Mouse (Mus musculus) hindbrain, postnatal 0 days (tissue): ENCODE data around the gene Phlpp2. TPM values are rescaled to one million over a fixed set of nuclear protein-coding genes. Genes with fewer than 3 reads are reported as not detected.

ENCODE experiments used
- ATAC-seq: fragments of 200-750 bp; cut with Nextera tagmentation; 2 replicates; pipeline ENCODE4 v1.8.0; 2017; ENCODE audit warnings: mild to moderate bottlenecking, moderate TSS enrichment, moderate library complexity
- DNase-seq: peaks from one replicate; pipeline ENCODE4 v3.0.0-alpha.2; 2015; ENCODE audit warnings: low spot score
- H3K27ac ChIP-seq: fragments of 300-500 bp; sonication (generic); 2 replicates; pipeline ENCODE4 v1.5.1; 2014; ENCODE audit warnings: mild to moderate bottlenecking
- H3K27me3 ChIP-seq: fragments of 300-500 bp; sonication (generic); 2 replicates; pipeline ENCODE4 v1.6.1; 2014; ENCODE audit warnings: low read length, mixed read lengths; ENCODE audit not compliant: insufficient read depth
- H3K36me3 ChIP-seq: fragments of 300-500 bp; sonication (generic); 2 replicates; pipeline ENCODE4 v1.6.1; 2014; ENCODE audit warnings: low read length, mixed read lengths; ENCODE audit not compliant: insufficient read depth
- H3K4me1 ChIP-seq: fragments of 300-500 bp; sonication (generic); 2 replicates; pipeline ENCODE4 v1.6.1; 2014; ENCODE audit warnings: antibody characterized with exemption, low read length, mixed read lengths; ENCODE audit not compliant: insufficient read depth
- H3K4me2 ChIP-seq: fragments of 300-500 bp; sonication (generic); 2 replicates; pipeline ENCODE4 v1.6.1; 2014; ENCODE audit warnings: low read depth, mild to moderate bottlenecking, low read length, moderate library complexity, mixed read lengths
- H3K4me3 ChIP-seq: fragments of 300-500 bp; sonication (generic); 2 replicates; pipeline ENCODE4 v1.5.1; 2014; ENCODE audit warnings: low read length
- H3K9ac ChIP-seq: fragments of 300-500 bp; sonication (generic); replicated peaks from 2 replicates; pipeline ENCODE4 v1.6.1; 2014; ENCODE audit warnings: mild to moderate bottlenecking, low read length, moderate library complexity, mixed read lengths
- H3K9me3 ChIP-seq: fragments of 300-500 bp; sonication (generic); 2 replicates; pipeline ENCODE4 v1.6.1; 2016; ENCODE audit warnings: low read length, mixed read lengths
- CTCF ChIP-seq: IDR thresholded peaks from 2 replicates; pipeline ENCODE4 v1.5.1; 2016; ENCODE audit warnings: antibody characterized with exemption, control low read depth, low read depth
- WGBS: fragments of 180-500 bp; shearing (Covaris S2); extraction: QIAGEN DNeasy Blood & Tissue Kit; methylation state at CpG from one replicate; pipeline ENCODE4 v1.1.7; 2014; 5-methylcytosine and 5-hydroxymethylcytosine counted together
- polyA plus RNA-seq: library from polyadenylated mRNA; unstranded; fragments of >200 nt; fragmentation: Nextera tagmentation; extraction: Ambion mirVana; gene quantifications from 2 replicates; pipeline ENCODE4 v1.2.1, GENCODE M21; 2015
- total RNA-seq: library from RNA; depleted of rRNA; stranded (reverse); fragments of >200 nt; gene quantifications from 2 replicates; pipeline ENCODE4 v1.2.3, GENCODE M21; 2014

Phlpp2 gene
- total and polyA plus RNA-seq, 2 experiments from 2014 or later: 3.8 to 10.4 TPM

- Histone ChIP-seq H3K9ac (peak overlapping the region; percentile 52), H3K27me3 (no peaks in the 10 kb centered on the region), H3K9me3 (no peaks in the 10 kb centered on the region), H3K4me2 (peak overlapping the region; percentile 60), H3K4me1 (peaks cover 9% of the 10 kb centered on the region; the same call in 1 of the 2 replicates), H3K27ac (peak overlapping the region; percentile 82), H3K36me3 (no peaks in the 10 kb centered on the region), H3K4me3 (peak overlapping the region; percentile 38)
- 4% methylated on average over 19 of the region's 19 CpGs for WGBS
- ATAC-seq: peak; percentile 25; the same call in 1 of the 2 replicates
- no peak for DNase-seq
- no peak for TF ChIP-seq CTCF
Measured at GRCm38 (mm10) chr8:109948285-109948564, 79.9 kb downstream of the Phlpp2 start.

- H3K4me2 ChIP-seq: no peak overlapping the region
- ATAC-seq (no peak), DNase-seq (no peak)
- H3K27ac ChIP-seq: no peak overlapping the region
- peaks cover 13% of the 10 kb centered on the region; the same call in 1 of the 2 replicates for H3K4me1 ChIP-seq
- no peaks in the 10 kb centered on the region for H3K36me3 ChIP-seq
- no peak for TF ChIP-seq CTCF
- H3K4me3 ChIP-seq: no peak overlapping the region
- H3K27me3 ChIP-seq: no peaks in the 10 kb centered on the region
- H3K9me3 ChIP-seq: no peaks in the 10 kb centered on the region
- H3K9ac ChIP-seq: no peak overlapping the region
- 61% methylated on average over 7 of the region's 7 CpGs for WGBS
Measured at GRCm38 (mm10) chr8:109952171-109952570, 83.8 kb downstream of the Phlpp2 start.

DNA sequence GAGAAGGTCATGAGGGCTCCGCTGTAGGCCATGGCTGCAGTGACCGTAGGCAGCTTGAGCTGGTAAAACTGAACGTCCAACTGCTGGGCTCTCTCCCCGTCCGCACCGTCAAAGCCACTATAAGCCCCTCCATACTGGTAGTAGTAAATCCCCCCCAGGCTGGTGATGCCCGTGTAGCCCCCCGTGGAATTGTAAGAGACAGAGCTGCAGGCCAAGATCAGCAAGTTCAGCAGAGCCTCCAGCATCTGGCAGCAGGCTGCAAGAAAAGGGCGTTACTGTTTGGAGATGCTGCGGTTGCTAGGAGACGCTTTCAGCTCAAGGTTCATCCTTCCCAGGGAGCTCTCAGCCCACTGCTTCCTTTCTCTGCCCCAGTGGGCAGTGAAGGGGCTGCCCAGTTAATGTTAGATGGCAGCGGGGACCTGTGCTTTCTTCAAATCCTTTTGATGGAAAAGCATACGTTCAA lies 86.2 kb downstream of the Phlpp2 start:
- TF ChIP-seq CTCF: no peak
- Histone ChIP-seq H3K9ac (no peak overlapping the region), H3K27me3 (no peaks in the 10 kb centered on the region), H3K4me3 (no peak overlapping the region), H3K4me1 (peaks cover 5% of the 10 kb centered on the region; the same call in 1 of the 2 replicates), H3K9me3 (no peaks in the 10 kb centered on the region), H3K4me2 (no peak overlapping the region), H3K36me3 (no peaks in the 10 kb centered on the region), H3K27ac (peak overlapping the region; percentile 45; the same call in 1 of the 2 replicates)
- ATAC-seq: peak; percentile 80
- peak; percentile 78 for DNase-seq
- 22% methylated on average over 13 of the region's 13 CpGs for WGBS

DNA sequence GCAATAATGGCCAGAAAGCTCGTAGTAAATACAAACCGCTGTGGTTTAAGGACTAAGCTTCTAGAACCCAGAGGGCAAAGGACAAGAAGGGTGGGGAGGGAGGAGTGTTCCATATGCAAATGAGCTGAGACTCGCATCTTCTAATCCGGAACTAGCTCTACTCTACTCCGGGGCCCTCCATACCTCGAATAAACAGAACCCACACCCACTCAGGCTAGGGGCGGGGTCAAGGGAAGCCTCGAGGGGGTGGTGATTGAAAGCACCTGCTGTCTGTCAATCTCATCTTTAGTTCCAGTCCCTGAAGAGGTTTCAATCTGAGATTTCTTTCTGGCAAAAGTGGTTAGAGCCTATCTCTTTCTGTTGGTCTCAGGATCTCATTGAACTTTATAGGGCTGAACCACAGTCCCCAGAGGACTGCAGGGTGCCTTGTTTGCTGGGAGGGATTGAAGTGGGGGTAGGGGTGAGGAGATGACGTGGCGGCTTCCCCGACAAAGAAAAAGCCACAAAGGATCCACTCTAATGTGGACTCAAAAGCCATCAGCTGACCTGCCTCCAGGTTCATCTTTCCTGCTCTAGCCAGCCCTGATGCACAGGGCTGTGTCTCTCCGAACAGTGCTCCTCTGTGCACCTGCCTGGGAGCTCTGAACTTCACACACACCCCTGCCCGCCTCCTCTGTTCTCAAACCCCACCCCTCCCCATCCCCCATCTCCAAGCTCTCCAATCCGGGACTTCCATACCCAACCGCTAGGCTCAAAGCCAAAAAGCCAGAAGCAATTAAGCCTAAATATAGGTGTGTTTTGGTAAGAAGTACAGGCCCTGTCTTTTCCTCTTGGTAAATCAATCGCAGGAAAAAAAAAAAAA lies 89.1 kb downstream of the Phlpp2 start:
- ATAC-seq (no peak), DNase-seq (peak; percentile 37)
- Histone ChIP-seq H3K4me2 (no peak overlapping the region), H3K4me1 (peaks cover 5% of the 10 kb centered on the region), H3K9ac (no peak overlapping the region), H3K9me3 (no peaks in the 10 kb centered on the region), H3K27me3 (0 out of 2 replicates have a peak, but pooled peaks cover 9% of the 10 kb centered on the region), H3K36me3 (no peaks in the 10 kb centered on the region), H3K27ac (no peak overlapping the region), H3K4me3 (no peak overlapping the region)
- TF ChIP-seq CTCF: no peak
- 14% methylated on average over 16 of the region's 16 CpGs for WGBS

- H3K27me3 ChIP-seq: 0 out of 2 replicates have a peak, but pooled peaks cover 10% of the 10 kb centered on the region
- H3K4me2 ChIP-seq: no peak overlapping the region
- H3K4me1 ChIP-seq: peaks cover 5% of the 10 kb centered on the region
- no peak overlapping the region for H3K4me3 ChIP-seq
- DNase-seq (no peak), ATAC-seq (no peak)
- H3K27ac ChIP-seq: no peak overlapping the region
- H3K36me3 ChIP-seq: no peaks in the 10 kb centered on the region
- no peak overlapping the region for H3K9ac ChIP-seq
- WGBS: 38% methylated on average over 12 of the region's 12 CpGs
- no peaks in the 10 kb centered on the region for H3K9me3 ChIP-seq
- no peak for TF ChIP-seq CTCF
Measured at GRCm38 (mm10) chr8:109958036-109958655, 89.8 kb downstream of the Phlpp2 start.

DNA sequence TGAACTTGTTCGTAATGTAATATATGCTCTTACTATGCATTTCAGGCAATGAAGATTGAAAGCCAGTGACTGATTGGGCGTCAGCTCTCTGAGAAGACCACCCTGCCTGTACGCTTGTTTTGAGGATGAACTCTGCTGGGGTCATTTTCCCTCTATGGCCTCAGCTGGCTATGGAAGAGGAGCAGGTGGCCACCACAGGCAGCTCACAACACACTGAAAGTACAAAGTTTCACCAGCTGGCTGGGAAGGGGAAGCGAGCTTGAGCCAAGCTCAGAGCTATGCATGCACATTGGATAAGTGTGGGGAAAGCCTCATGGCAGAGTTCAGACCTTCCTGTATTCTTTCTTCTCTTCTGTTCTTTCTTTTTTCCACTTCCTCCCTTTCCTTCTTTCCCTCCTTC lies 90.8 kb downstream of the Phlpp2 start:
- H3K9me3 ChIP-seq: no peaks in the 10 kb centered on the region
- WGBS: 61% methylated on average over 4 of the region's 4 CpGs
- H3K4me1 ChIP-seq: peaks cover 5% of the 10 kb centered on the region
- no peak overlapping the region for H3K9ac ChIP-seq
- H3K27ac ChIP-seq: no peak overlapping the region
- H3K4me2 ChIP-seq: no peak overlapping the region
- H3K4me3 ChIP-seq: no peak overlapping the region
- TF ChIP-seq CTCF: no peak
- 0 out of 2 replicates have a peak, but pooled peaks cover 10% of the 10 kb centered on the region for H3K27me3 ChIP-seq
- H3K36me3 ChIP-seq: no peaks in the 10 kb centered on the region
- DNase-seq: peak; percentile 46
- no peak for ATAC-seq
